Mouse (Mus musculus) thymus, adult 2 months (tissue): ENCODE results near the gene Map3k9.

Experiments
- CTCF ChIP-seq: fragments of 200-500 bp; IDR thresholded peaks from 2 replicates; pipeline ENCODE4 v1.5.1; 2012; ENCODE audit warnings: mild to moderate bottlenecking, control low read depth, low read length, moderate library complexity, borderline replicate concordance; ENCODE audit not compliant: control insufficient read depth, poor library complexity, insufficient read depth; ENCODE audit errors: extremely low read depth
- POLR2A ChIP-seq: fragments of 200-500 bp; IDR thresholded peaks from 2 replicates; pipeline ENCODE4 v1.6.1; 2012; ENCODE audit warnings: mild to moderate bottlenecking, low read length, control low read depth, moderate library complexity; ENCODE audit not compliant: control insufficient read depth, poor library complexity, insufficient read depth; ENCODE audit errors: extremely low read depth

- no peak for TF ChIP-seq CTCF
- TF ChIP-seq POLR2A = no peak
Measured at GRCm38 (mm10) chr12:81803016-81803415, 22.0 kb upstream of the Map3k9 start.
